Mouse (Mus musculus) spleen, postnatal 4 days (tissue): ENCODE data around the gene Bet1l.
A peak's percentile ranks its signal among the peaks of the same experiment; 100 is the strongest.

ENCODE experiments used
- DNase-seq, 2 experiments: peaks; one replicate each; pipeline ENCODE4 v3.0.0; 2022; ENCODE audit warnings: low spot score in 2 of 2

Gene Bet1l

DNA sequence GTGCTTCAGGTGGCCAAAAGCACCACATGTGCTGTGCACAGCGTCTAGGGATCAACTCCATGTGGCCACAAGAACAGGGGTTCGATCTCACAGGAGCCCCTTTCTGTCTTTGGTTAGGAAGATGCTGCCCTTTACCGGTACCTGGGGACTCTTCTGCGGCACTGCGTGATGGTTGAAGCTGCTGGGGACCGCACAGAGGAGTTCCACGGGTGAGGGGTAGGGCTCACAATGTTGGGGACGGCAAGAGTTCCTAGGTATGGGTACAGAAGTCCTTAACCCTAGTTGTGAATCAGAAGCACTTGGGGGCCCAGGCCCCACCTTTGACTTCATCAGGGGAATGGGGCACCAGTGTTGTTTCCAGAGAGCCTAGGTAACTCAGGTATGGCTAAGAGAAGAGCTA is 1.4 kb upstream of the Bet1l start:
- DNase-seq: peak in 1 of 2 experiments; percentile 66

DNA sequence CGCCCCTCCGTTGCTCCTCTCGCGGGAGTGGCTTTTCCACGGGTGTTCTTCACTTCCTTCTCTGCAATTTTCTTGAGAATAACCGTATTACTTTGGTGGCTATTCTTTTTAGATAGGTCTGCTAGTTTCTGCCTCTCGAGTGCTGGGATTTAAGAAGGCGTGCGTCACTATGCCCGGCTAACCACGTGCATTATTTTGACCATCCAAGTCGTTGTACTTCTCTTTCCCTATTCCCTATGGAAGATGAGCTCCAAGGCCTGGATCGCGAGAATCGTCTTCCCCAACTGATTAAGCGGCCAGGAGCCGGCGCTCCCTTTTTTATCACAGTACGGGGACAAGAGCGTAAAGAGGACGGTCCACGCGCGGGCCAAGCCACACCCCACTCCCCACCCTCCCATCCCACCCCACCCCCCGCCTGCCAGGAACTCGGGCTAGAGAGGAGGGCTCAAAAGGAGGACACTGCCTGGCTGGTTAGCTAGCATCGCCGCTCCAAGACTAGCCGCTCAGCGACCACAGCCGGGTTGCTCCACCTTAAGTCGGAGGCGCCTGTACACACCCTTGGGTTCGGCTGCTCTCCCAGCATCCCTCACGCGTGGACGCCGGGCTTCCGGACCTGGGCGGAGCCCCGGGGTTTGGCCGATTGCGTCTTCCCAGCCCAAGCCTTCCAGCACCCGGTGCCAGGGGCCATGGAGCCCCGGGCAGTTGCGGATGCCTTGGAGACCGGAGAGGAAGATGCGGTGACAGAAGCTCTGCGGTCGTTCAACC is 410 bp downstream of the Bet1l start, which contains the start of gene Ric8a:
Gene Ric8a (plus strand): TSS at position 173 of the 765 bp plus-strand sequence.
- peak; percentile 89 to 94 for DNase-seq

DNA sequence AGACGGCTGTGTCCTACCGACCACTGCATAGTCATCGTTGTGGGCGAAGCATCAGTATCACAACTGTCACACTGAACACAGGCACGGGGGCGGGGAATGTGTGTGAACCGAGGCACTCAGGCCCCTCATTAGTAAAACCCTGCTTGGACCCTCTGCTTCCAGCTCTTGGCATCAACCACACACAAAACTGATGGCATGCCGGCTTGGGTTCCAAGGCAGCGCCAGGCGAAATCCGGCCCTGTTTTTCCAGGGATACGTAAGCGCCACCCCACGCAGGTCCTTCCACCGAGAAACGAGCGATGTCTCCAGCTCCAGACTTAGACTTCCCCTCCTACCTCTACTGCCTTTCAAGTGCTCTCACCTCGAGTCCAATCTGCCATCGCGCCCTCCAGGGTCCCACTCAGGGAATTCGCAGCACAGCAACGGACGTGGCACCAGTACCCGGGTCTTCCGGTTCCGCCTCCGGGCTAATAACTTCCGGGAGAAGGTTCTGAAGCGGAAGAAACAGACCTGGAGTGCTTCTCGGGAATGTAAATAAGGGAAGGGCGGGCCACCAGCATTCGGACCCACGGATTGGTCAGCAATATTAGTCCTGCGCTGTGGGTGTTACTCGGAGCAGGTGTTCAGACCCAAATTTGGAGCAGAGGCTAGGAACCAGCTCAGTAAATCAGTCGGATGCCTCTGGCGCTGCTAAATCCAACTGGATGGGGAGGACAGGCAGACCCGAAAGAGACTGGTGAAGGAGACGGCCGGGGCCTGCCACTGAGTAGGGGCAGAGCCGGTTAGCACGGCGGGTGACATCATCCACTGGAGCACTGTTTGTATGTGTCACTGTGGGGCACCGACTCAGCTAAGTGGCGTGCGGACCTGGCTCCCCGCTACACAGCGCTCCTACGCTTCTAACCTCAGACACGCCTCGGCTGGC is 1.3 kb downstream of the Bet1l start, which contains the start of gene Gm45785:
Gene Gm45785 (minus strand): TSS at position 472 of the 925 bp plus-strand sequence.
- DNase-seq: peak; percentile 75 to 85

DNA sequence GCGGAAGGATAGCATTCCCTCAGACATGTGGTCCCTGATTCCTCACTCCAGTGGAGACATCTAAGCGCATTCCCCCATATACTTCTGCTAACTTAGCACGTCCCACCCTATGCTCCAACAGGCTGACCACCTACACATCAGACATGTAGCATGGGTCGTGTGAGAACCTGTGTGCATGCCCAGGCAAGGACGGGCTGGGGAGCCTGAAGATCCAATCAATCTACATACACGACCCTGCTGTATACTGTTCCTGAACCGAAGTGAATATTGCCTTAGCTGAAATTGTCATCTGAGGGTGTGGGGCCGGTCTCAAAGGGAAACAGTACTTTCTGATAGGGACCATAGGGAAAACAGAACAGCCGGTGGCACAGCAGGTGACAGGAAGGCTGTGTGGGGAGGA is 2.2 kb downstream of the Bet1l start:
- peak in 1 of 2 experiments; percentile 60 for DNase-seq

DNA sequence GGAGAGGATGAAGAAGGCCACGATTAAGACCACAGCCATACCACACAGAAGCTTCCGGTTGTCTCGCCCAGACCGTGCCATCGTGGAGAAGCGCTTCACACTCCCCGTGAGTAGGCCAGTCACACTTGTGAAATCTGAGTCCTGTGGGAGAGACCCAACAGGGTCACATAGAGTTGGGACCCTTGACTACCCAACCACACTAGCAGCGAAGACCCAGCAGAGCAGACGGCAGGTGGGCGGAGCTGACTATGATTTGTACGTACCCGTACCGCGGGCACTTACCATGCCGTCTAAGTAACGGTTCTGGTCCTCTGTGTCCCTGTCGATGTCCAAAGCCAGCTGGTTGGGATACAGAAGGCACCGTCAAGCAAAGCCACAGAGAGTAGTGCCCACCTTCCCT is 2.9 kb downstream of the Bet1l start:
- peak in 1 of 2 experiments; percentile 57 for DNase-seq

DNA sequence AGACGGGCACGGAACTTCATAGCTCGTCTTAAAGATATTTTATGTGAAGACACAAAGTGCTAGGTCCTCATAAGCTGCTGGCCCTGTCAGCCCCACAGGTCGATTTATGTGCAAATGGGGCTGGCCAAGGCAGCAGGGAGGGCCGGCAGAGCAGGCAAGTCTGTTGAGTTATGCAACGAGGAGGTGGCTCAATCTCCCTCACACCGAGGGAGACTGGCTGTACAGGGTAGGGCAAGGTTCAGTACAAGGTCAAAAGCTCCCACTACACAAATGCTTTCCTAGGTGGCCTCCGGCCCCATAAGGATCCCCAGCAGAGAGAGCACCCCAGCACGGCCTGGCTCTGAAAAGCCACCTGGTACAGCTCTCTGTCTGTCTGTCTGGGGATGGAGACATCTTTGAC is 4.0 kb downstream of the Bet1l start:
- peak in 1 of 2 experiments; percentile 59 for DNase-seq

DNA sequence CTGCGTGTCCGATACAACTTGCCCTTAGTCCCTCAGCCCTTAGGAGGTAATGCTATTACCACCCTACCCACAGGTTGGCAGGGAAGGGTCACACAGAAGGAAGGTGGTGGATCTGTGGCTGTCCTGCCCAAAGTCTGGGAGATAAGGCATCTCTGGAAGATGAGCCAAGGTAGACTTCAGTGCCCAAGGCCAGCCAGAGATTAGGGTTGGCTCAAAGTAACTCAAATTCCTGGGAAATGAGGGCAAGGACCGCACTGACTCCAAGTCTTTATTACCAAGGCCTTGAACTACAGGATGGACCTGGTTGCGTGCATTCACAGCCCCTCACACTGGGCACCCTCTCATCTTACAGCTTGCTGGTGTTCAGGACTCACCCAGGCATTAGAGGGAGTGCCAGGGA is 5.5 kb downstream of the Bet1l start:
- DNase-seq: no peak

DNA sequence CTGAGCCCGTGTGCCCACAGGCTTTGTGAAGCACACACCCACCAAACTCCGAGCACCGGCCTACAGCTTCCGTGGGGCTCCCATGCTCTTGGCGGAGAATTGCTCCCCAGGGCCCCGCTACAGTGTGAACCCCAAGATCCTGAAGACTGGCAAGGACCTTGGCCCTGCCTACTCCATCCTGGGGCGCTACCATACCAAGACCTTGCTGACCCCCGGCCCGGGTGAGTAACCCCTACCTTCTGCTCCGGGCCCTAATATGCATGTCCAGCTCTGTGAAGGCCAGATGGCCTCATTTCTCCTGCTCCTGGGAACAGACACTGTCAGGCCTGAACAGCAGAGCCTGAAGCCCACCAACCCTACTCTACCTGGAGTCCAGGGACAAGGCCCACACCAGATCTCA is 8.8 kb downstream of the Bet1l start:
- DNase-seq: no peak

DNA sequence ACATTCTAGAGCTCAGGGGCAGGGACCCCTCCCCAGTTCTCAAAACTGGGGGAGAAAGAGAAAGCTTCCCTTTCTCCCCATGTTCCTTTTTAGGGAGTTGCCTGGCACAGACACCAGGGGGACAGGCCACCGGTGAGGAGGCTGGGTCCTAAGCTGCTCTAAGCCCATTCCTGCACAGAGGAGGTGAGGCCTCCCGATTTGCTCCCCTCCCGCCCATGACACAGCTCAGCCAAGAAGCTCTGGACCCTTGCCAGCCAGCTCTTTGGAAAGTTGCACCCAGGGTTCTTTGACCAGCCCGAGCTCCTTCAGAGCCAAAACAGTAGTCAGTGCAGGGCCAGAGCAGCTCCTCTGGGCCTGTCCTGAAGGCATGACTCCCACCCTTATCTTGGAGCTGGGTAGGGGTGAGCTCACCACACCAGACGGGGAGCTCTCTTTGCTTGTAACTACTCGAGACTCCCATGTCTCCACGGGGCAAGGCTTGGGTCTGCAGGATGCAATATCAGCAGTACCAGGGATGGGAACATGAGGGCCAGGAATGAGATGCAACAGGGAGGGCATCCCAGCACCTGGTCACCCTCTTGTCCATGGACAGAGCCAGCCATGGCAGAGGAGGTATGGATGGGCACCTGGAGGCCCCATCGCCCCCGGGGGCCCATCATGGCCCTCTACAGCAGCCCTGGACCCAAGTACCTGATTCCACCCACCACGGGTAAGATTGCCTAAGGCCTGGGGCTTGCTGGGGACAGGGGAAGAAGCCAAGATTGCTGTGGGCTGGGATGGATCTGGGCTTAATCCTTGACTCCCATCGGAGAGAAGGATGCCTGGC is 9.4 kb downstream of the Bet1l start, which contains the start of gene Odf3:
Gene Odf3 (plus strand): TSS at position 51 of the 826 bp plus-strand sequence.
- DNase-seq: no peak

DNA sequence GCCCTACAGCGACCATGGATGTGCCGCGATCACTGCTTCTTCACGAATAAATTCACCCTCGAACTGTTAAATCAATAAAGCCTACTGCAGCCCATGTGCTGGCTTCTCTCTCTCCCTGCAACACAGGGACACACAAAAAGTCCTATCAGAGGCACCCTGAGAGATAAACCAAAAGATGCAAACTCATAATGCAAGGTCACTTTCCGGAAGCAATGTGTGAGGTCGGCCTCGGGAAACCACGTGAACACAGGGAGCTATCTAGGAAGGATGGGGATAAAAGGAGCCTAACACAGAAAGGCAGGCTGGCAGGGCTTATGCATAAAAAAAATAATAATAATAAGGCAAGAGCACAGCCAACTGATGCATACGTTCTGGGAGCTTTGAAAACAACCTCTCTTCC is 10.7 kb downstream of the Bet1l start:
- DNase-seq: no peak

DNA sequence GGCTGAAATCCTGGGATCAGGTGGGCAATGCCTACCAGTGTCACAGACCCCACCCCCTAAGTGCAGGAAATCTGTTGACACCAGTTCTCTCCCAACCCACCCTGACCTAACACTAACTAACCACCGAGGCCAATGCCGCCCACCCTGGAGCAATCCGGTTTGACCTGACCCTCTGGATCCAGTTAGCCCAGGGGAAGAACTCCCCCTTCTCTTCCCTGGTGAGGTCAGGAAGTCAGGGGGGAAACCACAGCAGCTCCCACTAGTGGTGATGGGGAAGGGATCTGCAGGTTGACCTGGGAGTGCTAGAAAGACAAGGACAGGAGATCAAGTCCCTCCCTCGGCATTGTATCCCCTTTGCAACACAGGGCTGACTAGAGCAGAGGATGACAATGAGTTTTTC is 11.7 kb downstream of the Bet1l start:
- no peak for DNase-seq

DNA sequence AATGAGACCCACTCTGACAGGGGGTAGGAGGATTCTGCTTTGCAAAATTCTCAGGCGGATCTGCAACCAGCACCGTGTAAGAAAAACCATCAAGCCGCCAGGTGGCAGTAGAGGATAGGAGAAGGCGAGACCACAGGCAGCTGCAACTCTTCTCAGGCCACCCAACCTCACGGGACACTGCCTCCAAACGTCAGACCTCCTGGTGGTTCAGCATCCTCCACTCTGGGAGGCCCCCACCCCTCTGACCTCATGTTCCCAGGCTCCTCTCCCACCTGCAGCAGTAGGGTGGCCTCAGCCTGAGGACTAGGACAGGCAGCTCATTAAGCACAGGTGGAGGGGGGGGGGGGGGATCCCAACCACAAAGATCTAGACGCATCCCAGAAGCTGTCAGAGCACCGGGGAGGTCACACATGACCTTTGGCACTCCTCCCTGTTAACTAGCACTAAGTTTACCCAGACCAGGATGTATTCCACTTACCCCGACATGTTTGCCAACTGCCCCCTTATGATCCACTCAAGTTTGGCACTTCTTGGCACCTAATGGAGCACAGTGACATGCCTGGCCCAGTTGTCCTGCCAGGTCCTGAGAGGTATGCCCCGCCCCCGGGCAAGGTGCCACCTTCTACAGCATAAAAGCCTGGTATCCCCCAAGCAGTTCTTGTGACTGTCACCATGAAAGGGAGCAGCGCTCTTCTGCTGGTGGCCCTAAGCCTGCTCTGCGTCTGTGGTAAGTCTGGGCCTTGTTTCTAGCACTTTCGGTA is 12.3 kb downstream of the Bet1l start, which contains the start of gene Scgb1c1:
Gene Scgb1c1 (plus strand): TSS at position 643 of the 761 bp plus-strand sequence.
- peak; percentile 87 to 97 for DNase-seq

DNA sequence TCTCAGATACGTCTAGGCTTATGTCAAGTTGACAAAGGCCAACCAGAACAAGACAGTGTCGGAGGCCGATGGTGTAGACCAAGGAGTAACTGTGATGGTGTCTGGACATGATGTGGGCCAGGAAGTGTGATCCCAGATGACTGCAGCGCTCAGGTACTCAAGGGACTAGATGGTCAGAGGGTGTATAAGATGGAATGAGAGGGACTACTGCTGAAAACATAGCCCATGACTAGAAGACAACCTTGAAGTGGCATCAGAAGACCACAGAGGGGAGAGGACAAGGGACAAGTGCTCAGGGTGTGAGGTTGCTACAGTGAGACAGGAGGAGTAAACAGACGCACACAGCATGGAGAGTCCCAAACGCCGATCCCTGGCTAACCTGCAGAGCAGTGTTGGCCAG is 13.6 kb downstream of the Bet1l start:
- DNase-seq: no peak

DNA sequence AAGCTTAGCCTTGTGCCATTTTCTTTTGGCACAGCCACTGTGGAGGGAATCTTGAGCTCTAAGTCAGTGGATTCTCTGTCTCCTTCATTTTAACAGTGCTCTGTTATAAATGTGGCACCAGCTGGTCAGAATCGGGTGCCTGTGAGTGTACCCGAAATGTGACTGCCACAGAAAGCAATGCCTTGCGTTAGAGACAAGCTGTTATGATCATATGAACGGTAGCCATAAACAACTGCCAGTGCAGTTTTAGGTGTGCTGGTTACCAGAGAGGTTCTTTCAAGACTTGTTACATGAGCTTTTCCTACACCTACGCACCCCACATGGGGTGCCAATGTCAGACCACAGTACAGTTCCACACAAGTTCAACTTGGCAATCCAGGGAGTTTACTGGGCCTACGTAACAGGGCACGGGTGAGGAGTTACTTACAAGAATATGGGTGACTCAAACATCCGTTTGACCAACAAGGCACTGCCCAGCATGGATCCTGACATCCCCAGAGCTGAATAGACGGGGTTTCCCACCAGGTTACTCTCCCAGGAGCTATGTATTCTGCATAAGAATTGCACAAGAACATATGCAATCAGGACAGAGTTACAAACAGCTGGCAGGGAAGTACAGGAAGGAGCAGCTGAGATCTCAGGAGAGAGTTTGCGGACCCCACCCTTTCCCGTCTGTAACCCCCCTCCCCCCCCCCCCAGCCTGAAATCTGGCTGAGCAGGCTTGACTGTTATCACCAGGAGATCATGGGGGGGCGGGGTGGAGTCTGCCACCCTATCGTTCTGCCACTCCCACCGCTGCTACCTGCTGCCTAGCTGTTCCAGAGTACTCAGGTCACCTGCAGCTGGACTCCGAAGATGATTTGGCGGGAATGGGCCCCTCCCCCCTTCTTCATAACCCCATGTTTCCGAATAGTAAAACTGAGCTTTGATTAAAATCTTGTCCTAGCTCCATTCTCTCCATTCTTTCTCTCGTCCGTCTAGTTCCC is 16.3 kb downstream of the Bet1l start:
- DNase-seq: no peak

DNA sequence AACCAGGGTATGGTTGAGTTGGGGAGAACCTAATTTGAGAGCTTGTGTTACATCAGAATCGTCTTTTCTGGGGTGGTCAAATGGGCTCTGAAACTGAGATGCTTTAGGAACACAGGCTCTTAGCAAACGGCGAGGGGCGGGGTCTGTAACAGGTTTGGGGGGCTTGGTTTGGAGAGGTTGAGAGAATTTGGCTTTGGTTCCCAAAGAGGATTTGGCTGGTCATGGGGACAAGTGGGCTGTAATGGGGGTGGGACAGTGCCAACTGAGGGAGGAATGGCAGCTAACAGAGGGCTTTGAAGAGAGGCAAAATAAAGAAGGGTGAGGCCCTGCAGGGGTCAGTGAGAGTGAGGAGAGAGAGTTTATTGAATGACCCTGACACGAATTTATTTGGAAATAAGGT is 17.8 kb downstream of the Bet1l start:
- DNase-seq: no peak

DNA sequence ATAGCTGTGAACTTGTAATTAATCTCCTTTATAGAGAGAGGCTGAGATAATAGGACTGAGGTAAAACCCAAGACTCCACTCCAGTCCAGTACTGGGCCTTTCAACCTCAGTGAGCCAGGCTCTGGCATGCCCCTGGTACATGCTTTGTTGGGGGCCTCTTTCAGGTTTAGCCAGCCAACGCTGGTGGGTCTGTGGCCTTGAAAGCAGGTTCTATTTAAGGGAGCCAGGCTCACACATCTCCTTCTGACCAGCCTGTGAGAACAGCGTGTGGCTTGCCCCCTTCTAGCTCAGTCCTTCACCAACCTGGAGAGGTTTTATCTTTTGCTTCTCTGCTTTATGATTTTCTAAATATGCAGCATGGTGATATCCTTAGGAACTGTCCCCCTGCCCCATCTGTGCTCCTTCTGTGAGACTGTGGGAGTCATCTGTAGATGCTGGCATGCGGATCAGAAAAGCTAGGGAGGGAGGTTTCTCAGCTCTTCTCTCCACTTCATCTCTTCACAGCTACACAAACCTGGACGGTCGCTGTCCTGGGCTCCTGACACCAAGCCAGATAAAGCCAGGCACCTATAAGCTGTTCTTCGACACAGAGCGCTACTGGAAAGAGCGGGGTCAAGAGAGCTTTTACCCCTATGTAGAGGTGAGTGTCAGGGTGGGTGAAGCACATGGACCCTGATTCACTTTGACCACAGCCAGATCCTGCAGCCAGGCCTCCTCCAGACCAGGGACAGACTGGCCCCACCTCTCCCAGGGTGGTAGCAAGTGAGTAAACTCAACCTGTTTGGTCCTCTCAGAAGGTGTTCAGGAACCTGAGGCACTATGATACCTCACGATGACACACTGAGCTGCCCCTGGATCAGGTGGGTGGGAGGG is 20.9 kb downstream of the Bet1l start:
- peak in 1 of 2 experiments; percentile 55 for DNase-seq

DNA sequence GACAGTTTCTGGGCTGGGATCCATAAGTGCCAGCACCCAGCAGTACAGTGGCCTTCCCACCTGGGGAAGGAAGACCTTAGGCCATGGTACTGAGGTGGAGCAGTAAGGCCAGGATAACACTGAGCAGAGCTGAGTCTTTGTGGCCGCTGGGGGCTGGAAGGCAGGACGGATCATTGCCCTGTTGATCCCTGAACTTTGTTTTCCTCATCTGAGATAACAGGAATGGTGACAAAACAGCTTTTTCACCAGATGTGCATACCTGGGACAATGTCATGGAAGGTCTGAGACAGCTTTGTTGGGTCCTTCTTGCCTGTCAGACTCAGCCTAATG is 21.7 kb downstream of the Bet1l start:
- DNase-seq: no peak

DNA sequence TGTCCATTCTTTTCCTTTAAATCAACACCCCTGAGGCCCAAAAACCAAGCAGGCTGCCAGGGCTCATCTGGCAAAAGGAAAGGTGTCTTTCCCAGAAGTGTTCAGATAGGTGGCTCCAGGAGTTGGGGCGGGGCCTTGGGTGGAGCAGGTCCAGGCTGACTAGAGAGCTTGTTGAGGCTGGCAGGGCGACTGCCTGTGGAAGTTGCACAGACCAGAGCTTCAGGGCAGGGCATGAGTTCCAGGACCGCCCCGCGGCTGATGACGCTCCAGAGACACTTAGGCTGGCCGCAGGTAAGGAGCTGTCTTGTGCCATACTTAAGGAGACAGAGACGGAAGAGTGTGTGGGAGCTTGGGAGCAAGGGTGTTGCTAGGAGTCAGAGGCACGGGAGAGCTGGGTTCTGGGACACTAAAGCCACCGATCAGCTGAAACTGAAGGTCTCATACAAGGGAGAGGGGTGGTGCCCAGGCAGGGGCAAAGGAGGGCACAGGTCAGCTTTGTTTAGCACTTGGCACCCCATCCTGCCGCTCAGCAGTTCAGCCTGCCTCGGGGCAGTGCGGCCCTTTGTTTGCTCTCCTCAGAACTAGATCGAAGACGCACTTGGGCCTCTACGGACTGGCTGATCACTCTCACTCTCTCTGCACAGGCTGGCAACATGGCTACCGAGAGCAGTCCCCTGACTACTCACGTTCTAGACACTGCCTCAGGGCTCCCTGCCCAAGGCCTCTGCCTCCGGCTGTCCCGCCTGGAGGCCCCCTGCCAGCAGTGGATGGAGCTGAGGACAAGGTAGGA is 22.2 kb downstream of the Bet1l start, which contains the start of gene Urah:
Gene Urah (plus strand): TSS at position 51 of the 790 bp plus-strand sequence.
- no peak for DNase-seq
